Mouse (Mus musculus): ENCODE results near the gene Jakmip3.

DNA sequence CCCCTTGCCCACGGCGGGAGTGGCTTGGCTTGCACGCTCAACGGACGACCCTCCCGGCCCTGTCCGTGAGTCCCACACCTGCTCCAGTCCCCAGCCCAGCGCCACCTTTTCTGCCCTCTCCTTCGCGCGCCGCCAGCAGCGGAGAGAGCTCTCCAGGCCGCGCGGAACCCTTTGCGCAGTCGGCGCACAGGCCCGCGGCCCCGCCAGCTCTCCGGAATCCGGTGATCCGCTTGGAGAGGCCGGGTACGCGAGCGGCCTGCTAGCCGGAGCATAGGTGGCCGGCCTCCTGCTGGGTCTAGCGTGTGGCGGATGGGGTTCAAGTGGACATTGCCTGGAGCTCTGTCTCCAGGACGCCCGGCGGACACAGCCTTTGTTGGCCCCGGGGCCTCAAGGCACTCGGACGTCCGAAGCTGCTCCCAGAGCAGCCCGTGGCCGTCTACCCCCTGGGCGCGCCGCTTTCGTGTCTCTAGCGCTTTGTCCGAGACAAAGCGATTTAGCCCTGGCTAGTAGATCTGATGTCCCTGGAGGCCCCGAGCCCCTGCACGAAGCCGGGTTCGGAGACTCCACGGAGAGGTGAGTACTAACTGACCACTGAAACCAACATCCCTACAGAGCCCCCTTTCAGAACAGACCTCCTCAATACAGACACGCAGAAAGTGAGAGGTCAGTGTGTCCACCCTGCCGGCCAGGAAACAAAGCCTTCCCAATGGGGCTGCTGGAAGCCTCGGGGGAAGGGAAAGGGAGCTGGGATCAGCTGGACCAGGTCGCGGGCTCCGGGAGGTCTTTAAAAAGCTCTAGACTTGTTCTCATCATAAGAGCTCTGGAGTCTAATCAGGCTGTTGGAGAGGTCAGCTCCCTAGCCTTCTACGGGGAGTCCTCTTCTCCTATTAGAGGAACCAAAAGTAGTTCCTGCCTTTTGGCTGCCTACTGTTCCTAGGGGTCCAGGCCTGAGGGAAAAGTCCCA is 145.9 kb downstream of the Jakmip3 start:
- no peak for TF ChIP-seq ZNF384 (IDR thresholded peaks at IDR 0.05; ENCODE audit: low read depth, low read length)
- TF ChIP-seq ZC3H11A (IDR thresholded peaks at IDR 0.05; ENCODE audit: borderline replicate concordance, low read depth, low read length), result no peak
- no peak for TF ChIP-seq HCFC1 (IDR thresholded peaks at IDR 0.05; ENCODE audit: borderline replicate concordance, insufficient read depth, low read length)
- no peak for TF ChIP-seq MAFK (IDR thresholded peaks at IDR 0.05; ENCODE audit: insufficient read depth, low read depth, low read length)
